Mouse (Mus musculus): ENCODE results near the gene Hikeshi. TPM values are rescaled to one million over a fixed set of nuclear protein-coding genes. Genes with fewer than 3 reads are reported as not detected.

The Hikeshi gene
- total RNA-seq (2023; ENCODE audit: inconsistent age), result 57.5 to 67.5 TPM (median 62.4 TPM) in 4 replicates

DNA sequence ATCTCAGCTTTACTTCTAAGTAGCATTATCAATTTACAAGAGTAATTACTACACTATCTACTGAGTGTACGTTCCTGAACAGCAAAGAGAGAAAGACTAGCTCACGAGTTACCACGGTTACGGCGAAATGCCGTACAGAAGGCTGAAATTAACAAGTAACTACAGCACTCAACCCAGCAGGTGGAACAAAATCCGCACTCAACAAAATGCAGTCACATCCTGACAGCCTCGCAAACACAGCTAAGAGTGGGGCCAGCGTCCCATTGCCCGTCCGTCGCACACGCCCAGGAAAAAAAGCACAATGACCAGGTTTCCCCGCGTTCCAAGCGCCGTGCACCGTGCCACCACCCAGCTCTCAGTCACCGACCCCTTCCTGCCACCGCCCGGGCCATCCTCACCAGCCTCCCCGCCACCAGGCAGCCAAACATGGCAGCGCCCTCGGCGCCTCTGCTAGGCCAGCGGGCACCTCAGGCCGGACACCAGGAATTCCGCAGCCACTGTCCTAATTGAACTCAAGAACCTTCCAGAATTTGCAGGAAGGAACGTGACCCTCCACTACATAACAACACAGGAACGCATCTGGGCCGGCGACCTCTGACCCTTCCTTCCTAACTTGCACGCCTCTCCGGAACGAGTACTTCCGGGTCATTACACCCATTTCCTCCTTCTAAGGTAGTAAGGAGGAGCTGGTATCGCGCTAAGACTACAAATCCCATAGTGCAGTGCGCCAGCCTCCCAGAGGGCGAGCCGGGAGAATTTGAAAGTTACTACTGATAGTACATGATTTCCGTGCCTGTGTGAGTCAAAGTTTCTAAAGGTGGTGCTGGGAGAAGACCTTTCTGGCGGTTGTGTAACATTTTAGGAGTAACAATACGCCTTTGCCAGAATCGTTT, at the start of gene Hikeshi:
Hikeshi (minus strand) TSS at position 634 of the 893 bp plus-strand sequence.

DNA sequence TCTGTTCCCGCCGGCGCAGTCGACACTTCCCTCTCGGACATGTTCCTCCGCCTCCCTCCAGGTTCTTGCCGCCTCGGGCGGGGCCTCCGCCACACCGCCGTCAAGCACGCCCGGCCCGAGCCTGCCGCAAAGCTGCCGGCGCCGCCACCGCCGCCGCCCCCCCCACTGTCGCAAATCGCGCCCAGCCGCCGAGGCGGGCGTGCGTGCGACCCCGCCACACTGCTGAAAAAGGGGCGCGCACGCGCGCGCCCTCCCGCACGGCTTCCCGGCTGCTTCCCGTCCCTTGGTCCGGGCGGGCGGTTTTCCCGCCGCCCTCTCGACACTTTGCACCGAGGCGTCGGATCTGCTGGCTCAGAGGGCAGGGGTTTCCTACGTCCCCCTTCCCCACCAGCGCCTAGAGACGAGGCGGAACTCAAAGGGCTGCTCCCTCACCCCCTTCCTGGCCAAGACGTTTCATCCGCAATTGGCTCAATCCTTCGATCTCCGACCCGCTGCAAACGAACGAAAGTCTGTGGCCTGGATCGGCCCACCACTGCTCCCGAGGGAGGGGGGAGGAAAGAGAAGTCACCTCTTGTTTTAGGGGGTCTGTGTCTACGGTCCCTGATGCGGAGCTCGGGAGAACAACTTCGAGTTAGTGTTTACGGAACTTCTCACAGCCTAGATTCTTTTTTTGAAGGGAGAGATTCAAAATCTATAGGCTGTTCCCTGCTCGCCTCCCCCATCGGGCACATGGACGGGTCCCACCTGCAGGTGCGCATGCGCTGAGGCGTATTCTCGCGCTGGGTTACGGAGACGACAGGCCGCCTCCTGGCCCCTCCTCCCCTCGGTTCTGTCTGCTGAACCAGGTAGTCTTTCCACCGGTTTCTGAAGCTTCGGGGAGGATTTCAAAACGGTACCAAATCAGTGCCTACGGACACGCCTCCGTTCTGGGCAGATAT, 39.8 kb upstream of the Hikeshi start, which contains the start of gene Eed:
Eed (minus strand) TSS at position 499 of the 938 bp plus-strand sequence.

DNA sequence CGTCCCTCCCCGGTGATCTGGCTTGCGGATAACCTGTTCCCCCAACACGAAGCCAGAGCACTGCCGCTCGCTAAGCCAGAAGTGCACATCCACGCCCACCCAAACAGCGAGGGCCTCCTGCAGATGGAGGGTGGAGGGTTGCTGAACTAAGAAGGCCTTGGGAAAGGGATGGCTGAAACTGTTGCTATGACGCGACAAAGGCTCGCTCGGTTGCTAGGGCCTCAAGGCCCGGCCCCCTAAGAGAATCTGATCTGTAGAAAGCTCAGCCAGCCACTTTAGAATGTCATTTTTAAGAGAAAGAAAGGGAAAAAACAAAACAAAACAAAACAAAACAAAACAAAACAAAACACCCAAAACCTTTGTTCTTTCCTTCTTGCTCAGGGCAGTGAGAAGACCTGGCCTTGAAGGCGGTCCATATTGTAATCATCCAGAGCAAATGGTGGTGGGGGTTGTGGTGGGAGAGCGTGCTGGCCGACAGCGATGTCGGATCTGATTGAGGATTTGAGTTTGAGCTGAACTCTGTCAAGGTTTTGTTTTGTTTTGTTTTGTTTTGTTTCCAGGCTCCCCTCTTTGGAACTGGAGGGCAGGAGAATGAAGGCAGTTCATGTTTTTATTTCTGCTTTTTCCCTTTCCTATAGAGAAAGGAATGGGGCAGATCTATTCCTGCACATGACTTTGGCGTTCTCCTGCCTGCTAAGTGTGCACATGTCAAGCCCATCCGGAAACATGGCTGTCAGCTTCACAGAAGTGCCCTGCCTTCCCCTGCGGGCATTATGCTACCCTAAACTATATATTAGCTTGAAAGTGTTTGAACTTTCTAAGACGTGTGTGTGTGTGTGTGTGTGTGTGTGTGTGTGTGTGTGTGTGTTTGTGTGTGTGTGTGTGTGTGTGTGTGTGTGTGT, 37.3 kb downstream of the Hikeshi start, which contains the start of gene Ccdc81:
Ccdc81 (minus strand) TSS at position 188 of the 902 bp plus-strand sequence.

Other genes with a start within 250 kb of the Hikeshi start
- gene Ccdc81, start 37.6 kb downstream of the Hikeshi start, total RNA-seq (2023; ENCODE audit: inconsistent age), result not detected in 4 replicates
- gene Eed, start 39.8 kb upstream of the Hikeshi start, total RNA-seq (2023; ENCODE audit: inconsistent age), result 105 to 152 TPM (median 123 TPM) in 4 replicates
- 177 to 204 TPM (median 193 TPM) in 4 replicates for gene Picalm, start 189.0 kb upstream of the Hikeshi start, total RNA-seq (2023; ENCODE audit: inconsistent age)

All from B cell, adult (primary cell).